Mouse (Mus musculus) liver, postnatal 0 days (tissue): Measurements from ENCODE around the gene Mkrn2os. TPM values are rescaled to one million over a fixed set of nuclear protein-coding genes. Genes with fewer than 3 reads are reported as not detected.
A peak's percentile ranks its signal among the peaks of the same experiment; 100 is the strongest.

ENCODE experiments used
- ATAC-seq: fragments of 200-750 bp; cut with Nextera tagmentation; 2 replicates; pipeline ENCODE4 v1.8.0; 2017; ENCODE audit warnings: mild to moderate bottlenecking, moderate library complexity
- DNase-seq: peaks from one replicate; pipeline ENCODE4 v3.0.0-alpha.2; 2016
- H3K27ac ChIP-seq: fragments of 300-500 bp; sonication (generic); 2 replicates; pipeline ENCODE4 v1.5.1; 2014; ENCODE audit warnings: antibody characterized with exemption, moderate library complexity, mild to moderate bottlenecking, low read depth
- H3K27me3 ChIP-seq: fragments of 300-500 bp; sonication (generic); 2 replicates; pipeline ENCODE4 v1.6.1; 2014; ENCODE audit warnings: low read length, control low read depth, mixed read lengths; ENCODE audit not compliant: insufficient read depth
- H3K36me3 ChIP-seq: fragments of 300-500 bp; sonication (generic); replicated peaks from 2 replicates; pipeline ENCODE4 v1.6.1; 2014; ENCODE audit warnings: mild to moderate bottlenecking, control low read depth, low read length, moderate library complexity, mixed read lengths; ENCODE audit not compliant: insufficient read depth
- H3K4me1 ChIP-seq: fragments of 300-500 bp; sonication (generic); 2 replicates; pipeline ENCODE4 v1.6.1; 2014; ENCODE audit warnings: antibody characterized with exemption, mild to moderate bottlenecking, control low read depth; ENCODE audit not compliant: insufficient read depth
- H3K4me2 ChIP-seq: fragments of 300-500 bp; sonication (generic); 2 replicates; pipeline ENCODE4 v1.6.1; 2014; ENCODE audit warnings: low read depth, mild to moderate bottlenecking, low read length, moderate library complexity, mixed read lengths
- H3K4me3 ChIP-seq: fragments of 300-500 bp; sonication (generic); 2 replicates; pipeline ENCODE4 v1.5.1; 2014; ENCODE audit warnings: low read depth, low read length
- H3K9ac ChIP-seq: fragments of 300-500 bp; sonication (generic); replicated peaks from 2 replicates; pipeline ENCODE4 v1.6.1; 2014; ENCODE audit warnings: mild to moderate bottlenecking, moderate library complexity
- H3K9me3 ChIP-seq: fragments of 300-500 bp; sonication (generic); 2 replicates; pipeline ENCODE4 v1.6.1; 2016; ENCODE audit warnings: mild to moderate bottlenecking, control low read depth, low read length, mixed read lengths
- CTCF ChIP-seq: sonication (generic); IDR thresholded peaks from 2 replicates; pipeline ENCODE4 v1.5.1; 2016; ENCODE audit warnings: antibody characterized with exemption, low read depth
- EP300 ChIP-seq: IDR thresholded peaks from 2 replicates; pipeline ENCODE4 v1.6.1; 2016; ENCODE audit warnings: antibody characterized with exemption, low read depth, mild to moderate bottlenecking
- WGBS: fragments of 180-500 bp; shearing (Covaris S2); extraction: QIAGEN DNeasy Blood & Tissue Kit; methylation state at CpG from one replicate; pipeline ENCODE4 v1.1.7; 2014; ENCODE audit not compliant: insufficient replicate concordance; 5-methylcytosine and 5-hydroxymethylcytosine counted together
- polyA plus RNA-seq: library from polyadenylated mRNA; unstranded; fragments of >200 nt; fragmentation: Nextera tagmentation; extraction: Ambion mirVana; gene quantifications from 2 replicates; pipeline ENCODE4 v1.2.1, GENCODE M21; 2015

Gene Mkrn2os
- polyA plus RNA-seq, 1 experiment from 2014 or later, result 16.5 TPM

- Histone ChIP-seq H3K27me3 (no peaks in the 10 kb centered on the region), H3K9me3 (no peaks in the 10 kb centered on the region), H3K4me3 (no peak overlapping the region), H3K4me1 (peaks cover 13% of the 10 kb centered on the region), H3K27ac (no peak overlapping the region), H3K4me2 (no peak overlapping the region), H3K9ac (no peak overlapping the region), H3K36me3 (peaks cover 15% of the 10 kb centered on the region)
- WGBS, result 79% methylated on average over 5 of the region's 5 CpGs
- TF ChIP-seq EP300 (no peak), CTCF (peak; percentile 82)
- DNase-seq (peak; percentile 72), ATAC-seq (no peak)
These were observed 46.1 kb downstream of the Mkrn2os start for GRCm38 (mm10) chr6:115546276-115546675.

- Histone ChIP-seq H3K9ac (peak within 1 kb of the TSS; percentile 79), H3K9me3 (no peaks in the 10 kb centered on the region), H3K36me3 (peaks cover 10% of the 10 kb centered on the region; the same call in 1 of the 2 replicates), H3K4me2 (peak within 1 kb of the TSS; percentile 97), H3K4me1 (peaks cover 13% of the 10 kb centered on the region), H3K4me3 (peak within 1 kb of the TSS; percentile 69), H3K27ac (peak within 1 kb of the TSS; percentile 62), H3K27me3 (no peaks in the 10 kb centered on the region)
- DNase-seq, result peak; percentile 97
- peak; percentile 14; the same call in 1 of the 2 replicates for TF ChIP-seq EP300
- TF ChIP-seq CTCF, result peak; percentile 34
- ATAC-seq, result peak; percentile 92
- under 1% methylated on average over 38 of the region's 38 CpGs for WGBS
These were observed 47.9 kb downstream of the Mkrn2os start, which contains the start of gene Tsen2 for GRCm38 (mm10) chr6:115544442-115544970. TSS of gene Tsen2 (plus strand) at chr6:115544664.

- H3K4me2 ChIP-seq, result no peak overlapping the region
- H3K9me3 ChIP-seq, result no peaks in the 10 kb centered on the region
- 51% methylated on average over 3 of the region's 3 CpGs for WGBS
- H3K4me3 ChIP-seq, result no peak overlapping the region
- no peak overlapping the region for H3K9ac ChIP-seq
- H3K27ac ChIP-seq, result peak overlapping the region; percentile 50
- peaks cover 13% of the 10 kb centered on the region for H3K4me1 ChIP-seq
- TF ChIP-seq EP300 (no peak), CTCF (0 out of 2 replicates have a peak, but pooled peaks have one; percentile 3)
- no peak for ATAC-seq
- H3K27me3 ChIP-seq, result no peaks in the 10 kb centered on the region
- no peak for DNase-seq
- H3K36me3 ChIP-seq, result 0 out of 2 replicates have a peak, but pooled peaks cover 2% of the 10 kb centered on the region
These were observed 50.0 kb downstream of the Mkrn2os start for GRCm38 (mm10) chr6:115542341-115542740.

- DNase-seq, result no peak
- Histone ChIP-seq H3K27ac (peak overlapping the region; percentile 72), H3K36me3 (0 out of 2 replicates have a peak, but pooled peaks cover under 1% of the 10 kb centered on the region), H3K27me3 (no peaks in the 10 kb centered on the region), H3K4me3 (no peak overlapping the region), H3K4me2 (no peak overlapping the region), H3K9ac (no peak overlapping the region), H3K4me1 (peaks cover 13% of the 10 kb centered on the region), H3K9me3 (no peaks in the 10 kb centered on the region)
- 27% methylated on average over 6 of the region's 6 CpGs for WGBS
- TF ChIP-seq EP300 (0 out of 2 replicates have a peak, but pooled peaks have one; percentile 8), CTCF (no peak)
- ATAC-seq, result peak; percentile 51
These were observed 50.6 kb downstream of the Mkrn2os start for GRCm38 (mm10) chr6:115541676-115542275.

GRCm38 (mm10) chr6:115538645-115539429 lies 53.5 kb downstream of the Mkrn2os start:
- Histone ChIP-seq H3K9me3 (no peaks in the 10 kb centered on the region), H3K4me3 (0 out of 2 replicates have a peak overlapping the region, but pooled peaks have one; percentile 4), H3K4me1 (peaks cover 10% of the 10 kb centered on the region), H3K9ac (peak overlapping the region; percentile 33; the same call in 1 of the 2 replicates), H3K4me2 (peak overlapping the region; percentile 69), H3K27me3 (no peaks in the 10 kb centered on the region), H3K36me3 (no peaks in the 10 kb centered on the region), H3K27ac (no peak overlapping the region)
- TF ChIP-seq CTCF (peak; percentile 93), EP300 (no peak)
- ATAC-seq (peak; percentile 60), DNase-seq (peak; percentile 83)
- WGBS, result 19% methylated on average over 26 of the region's 26 CpGs

GRCm38 (mm10) chr6:115536169-115536568 lies 56.2 kb downstream of the Mkrn2os start:
- TF ChIP-seq EP300, result no peak
- no peak for TF ChIP-seq CTCF

More at GRCm38 (mm10) chr6:115536169-115536568, 56.2 kb downstream of the Mkrn2os start:
- Histone ChIP-seq H3K4me1 (no peaks in the 10 kb centered on the region; the same call in 1 of the 2 replicates), H3K27ac (no peak overlapping the region), H3K36me3 (no peaks in the 10 kb centered on the region), H3K4me3 (no peak overlapping the region), H3K4me2 (no peak overlapping the region), H3K27me3 (no peaks in the 10 kb centered on the region), H3K9ac (no peak overlapping the region), H3K9me3 (no peaks in the 10 kb centered on the region)
- DNase-seq, result no peak
- no peak for ATAC-seq
- 72% methylated on average over 4 of the region's 4 CpGs for WGBS
